Mouse (Mus musculus): ENCODE results near the gene Grwd1. TPM values are rescaled to one million over a fixed set of nuclear protein-coding genes. Genes with fewer than 3 reads are reported as not detected.
"Not testable (repeated sequence)": the region's sequence is repeated elsewhere in the genome, so short reads cannot be mapped to it uniquely, and the experiment has no call there.

The Grwd1 gene
- 10 to 100 TPM in 1 of 2 experiments, 1 to 10 TPM in 1; 8.6 to 12.5 TPM for total RNA-seq (2021)
- long read RNA-seq, experiment 1, transcript Grwd1-201 (7 exons, 1,898 nt): major isoform, 24 of 27 reads
- long read RNA-seq, experiment 1, partial matches to known transcripts: 1 of 27 reads
- long read RNA-seq, experiment 1, other reads (novel, unspliced or antisense): 1 of 27 reads
- long read RNA-seq, experiment 2, transcript Grwd1-201 (7 exons, 1,898 nt): major isoform, 19 of 21 reads
- long read RNA-seq, experiment 2, partial matches to known transcripts: 1 of 21 reads
- long read RNA-seq, experiment 2, other reads (novel, unspliced or antisense): 1 of 21 reads

DNA sequence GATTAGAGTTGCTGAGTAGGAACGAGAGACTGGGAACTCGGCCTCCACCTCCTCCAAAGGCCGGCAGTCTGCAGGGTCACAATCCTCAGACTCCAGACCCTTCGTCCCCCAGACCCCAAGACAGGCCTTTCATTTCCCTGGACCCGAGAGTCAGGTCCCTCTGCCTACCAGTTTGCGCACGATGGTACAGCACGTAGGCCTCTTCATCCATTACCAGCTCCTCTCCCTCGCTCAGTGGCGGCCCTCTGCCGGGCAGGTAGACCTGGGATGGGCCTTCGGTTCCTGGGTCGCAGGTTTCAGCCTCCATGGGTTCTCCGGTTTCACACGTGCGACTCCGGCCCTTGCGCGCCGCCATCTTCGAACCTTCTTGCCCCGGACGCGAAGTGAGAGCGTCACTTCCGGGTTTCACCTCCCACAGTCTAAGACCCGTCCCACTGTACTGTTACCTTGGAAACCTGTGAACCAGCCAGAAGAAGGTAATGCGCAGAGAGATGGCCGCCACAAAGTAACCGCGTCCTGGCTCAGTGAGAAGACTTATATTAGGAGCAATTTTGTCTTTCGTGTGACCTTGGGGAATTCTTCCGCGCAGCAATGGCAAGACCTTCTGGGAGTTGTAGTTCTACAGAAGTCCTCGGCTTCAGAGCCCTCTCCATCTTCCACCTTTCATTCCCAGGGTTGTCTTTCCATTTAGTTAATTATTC lies at the start of gene Grwd1:
TSS of gene Grwd1 (minus strand) at position 518 of the 701 bp plus-strand sequence.
- DNase-seq: peak; percentile 75 to 89
- intact Hi-C loops (cut with DNase I): loop anchor here (2.0 kb wide), 1 partner anchor 16 kb away; the partner anchor contains the start of gene Cyth2

DNA sequence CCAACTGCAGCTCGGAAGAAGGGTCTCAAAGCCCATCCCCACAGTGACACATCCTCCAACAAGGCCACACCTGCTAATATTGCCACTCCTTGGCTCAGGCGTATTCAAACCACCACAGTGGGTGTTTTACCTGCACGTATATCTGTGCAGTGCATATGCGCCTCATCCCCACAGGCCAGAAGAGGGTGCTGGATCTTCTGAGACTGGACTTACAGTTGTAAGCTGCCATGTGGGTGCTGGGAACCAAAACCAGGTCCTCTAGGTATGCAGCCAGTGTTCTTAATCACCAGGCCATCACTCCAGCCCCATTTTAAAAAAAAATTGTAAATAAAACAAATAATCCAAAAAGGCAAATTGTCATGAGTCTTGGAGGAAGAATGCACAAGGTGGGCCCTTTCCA lies 49.8 kb upstream of the Grwd1 start:
- DNase-seq: no peak
- intact Hi-C loops (cut with DNase I): no loop called here

DNA sequence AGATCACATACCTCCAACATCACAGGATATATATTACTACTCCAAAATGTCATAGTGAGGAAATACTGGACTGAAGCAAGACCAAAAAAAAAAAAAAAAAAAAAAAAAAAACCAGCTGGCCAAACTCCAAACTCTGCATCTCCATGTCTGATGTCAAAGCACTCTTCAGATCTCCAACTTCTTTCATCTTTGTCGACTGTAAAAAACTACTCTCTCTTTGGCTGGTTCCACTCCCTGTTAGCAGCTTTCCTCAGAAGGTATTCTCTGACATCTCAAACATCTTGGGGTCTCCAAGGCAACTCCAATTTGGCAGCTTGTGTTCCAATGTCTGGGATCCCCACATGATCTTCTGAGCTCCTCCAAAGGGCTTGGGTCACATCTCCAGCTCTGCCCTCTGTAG lies 47.5 kb upstream of the Grwd1 start, which contains the start of gene Grin2d:
TSS of gene Grin2d (minus strand) at position 101 of the 400 bp plus-strand sequence.
- DNase-seq; intact Hi-C loops (cut with DNase I): not testable (repeated sequence)

DNA sequence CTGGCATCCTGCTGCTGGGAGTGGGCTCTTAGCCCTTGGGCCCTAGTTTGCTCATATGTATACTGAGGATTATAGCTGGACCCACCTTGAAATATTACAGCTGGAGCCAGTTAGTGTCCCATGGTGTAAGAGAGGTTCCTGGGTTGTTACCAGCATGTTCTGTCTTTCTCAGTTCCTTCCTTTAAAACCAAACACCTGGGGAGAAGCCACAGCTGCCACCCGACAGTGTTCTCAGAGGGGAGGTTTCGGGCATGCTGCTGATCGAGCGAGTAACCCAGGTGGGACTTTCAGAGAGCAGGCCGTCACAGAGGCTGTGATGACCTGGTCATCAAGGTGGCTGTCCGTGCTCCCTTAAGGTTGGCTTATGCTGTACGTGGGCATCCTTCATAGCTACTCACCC lies 46.2 kb upstream of the Grwd1 start:
- no peak for DNase-seq
- intact Hi-C loops (cut with DNase I): no loop called here

DNA sequence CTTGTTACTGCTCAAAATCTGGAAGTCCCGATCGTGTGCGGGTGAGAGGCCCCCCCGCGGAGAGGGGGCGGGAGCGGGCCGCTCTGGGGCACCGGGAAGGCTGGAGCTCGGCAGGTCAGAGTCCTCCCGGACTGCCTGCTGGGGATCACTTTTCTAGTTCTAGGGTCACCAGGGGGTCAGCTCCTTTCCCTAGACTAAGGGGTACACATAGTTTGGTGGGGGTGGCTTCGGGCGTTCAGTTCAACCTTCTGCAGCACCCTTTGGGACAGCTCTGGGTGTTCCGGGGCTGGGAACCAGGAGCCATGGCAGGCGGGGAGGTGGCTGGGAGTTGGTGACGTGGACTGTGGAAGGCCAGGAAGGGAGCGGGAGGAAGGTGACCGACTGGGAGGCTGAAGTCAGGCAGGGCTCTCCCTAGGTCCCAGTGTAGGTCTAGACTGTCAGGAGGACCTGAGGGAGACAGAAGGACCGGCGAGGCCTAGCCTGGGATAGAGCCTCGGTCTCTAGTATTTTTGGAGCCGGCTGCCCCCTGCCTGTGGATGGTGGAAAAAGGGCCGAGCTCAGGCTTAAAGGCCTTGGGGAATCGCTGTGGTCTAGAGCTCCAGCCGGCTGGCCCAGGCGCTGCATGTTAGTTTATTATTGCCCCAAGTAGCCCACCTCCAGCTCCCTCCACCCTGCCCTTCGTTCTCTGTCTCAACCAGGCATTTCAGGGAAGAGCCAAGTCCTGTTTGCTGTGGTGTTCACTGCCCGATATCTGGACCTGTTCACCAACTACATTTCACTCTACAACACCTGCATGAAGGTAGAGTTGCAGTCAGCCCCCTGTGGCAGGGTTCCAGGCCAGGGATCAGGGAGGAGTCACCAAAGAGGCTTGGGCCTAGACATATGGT lies 42.6 kb upstream of the Grwd1 start:
- intact Hi-C loops (cut with DNase I): loop anchor here (2.0 to 5.0 kb wide), 4 partner anchors 23 to 134 kb away; partner anchors contain the start of genes Ccdc114, Syngr4 and Tmem143
- peak; percentile 65 to 71 for DNase-seq

DNA sequence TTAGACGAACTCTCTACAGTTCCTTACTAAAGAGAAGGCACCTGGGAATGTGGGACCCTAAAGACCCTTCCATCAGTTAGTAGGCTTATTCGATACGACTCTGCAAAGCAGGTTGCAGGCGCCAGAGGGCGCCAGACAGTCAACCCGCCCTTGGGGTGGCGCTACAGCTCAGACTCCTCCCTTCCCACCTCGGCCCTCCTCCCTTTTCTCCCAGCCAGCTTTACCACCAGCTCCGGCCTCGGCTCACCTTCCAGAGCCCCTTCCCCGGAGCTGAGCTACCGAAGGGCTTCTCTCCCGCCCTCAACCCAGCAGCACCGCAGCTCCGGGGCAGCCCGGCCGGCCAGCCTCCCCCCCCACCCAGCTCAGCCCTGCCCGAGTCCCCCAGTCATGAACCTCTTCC lies 41.9 kb upstream of the Grwd1 start, which contains the start of gene Kdelr1:
TSS of gene Kdelr1 (plus strand) at position 149 of the 400 bp plus-strand sequence.
- peak; percentile 92 to 94 for DNase-seq
- intact Hi-C loops (cut with DNase I): loop anchor here (2.0 to 5.0 kb wide), 4 partner anchors 24 to 135 kb away; partner anchors contain the start of genes Ccdc114, Syngr4 and Tmem143

DNA sequence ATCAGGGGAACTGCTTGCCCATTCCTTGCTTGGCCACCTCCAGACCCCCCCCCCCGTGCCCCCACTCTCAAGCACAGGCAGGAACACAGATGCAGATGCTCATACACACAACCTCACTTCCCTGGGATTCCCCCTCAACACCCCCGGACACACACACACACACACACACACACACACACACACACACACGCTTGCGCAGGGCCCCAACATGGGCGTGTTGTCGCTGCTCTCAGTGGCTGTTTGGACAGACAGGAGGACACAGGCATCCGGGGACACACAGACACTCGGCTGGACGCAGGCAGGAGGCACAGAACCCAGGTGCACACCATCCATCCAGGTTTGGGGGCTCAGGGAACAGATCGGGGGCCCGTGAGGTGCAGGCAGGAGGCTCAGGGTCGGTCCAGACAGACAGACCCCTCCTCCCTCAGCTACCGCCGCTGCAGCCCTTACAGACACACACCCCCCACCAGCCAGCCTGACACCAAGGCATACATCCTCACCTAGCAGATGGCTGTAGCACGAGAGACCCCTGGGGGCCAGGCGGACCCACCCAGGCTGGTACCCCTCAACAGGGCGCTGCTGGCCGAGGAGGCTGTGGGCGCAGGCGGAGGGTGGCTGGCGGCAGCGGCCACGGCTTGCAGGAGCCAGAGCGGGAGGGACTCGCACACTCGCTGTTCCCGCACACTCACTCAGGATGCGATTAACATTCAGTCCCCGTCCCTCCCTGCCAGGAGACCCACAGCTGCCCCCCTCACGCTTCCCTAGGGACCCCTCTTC lies 39.7 kb upstream of the Grwd1 start:
- DNase-seq: no peak
- intact Hi-C loops (cut with DNase I): loop anchor here (5.0 kb wide), 1 partner anchor 137 kb away; no protein-coding TSS in a partner anchor

DNA sequence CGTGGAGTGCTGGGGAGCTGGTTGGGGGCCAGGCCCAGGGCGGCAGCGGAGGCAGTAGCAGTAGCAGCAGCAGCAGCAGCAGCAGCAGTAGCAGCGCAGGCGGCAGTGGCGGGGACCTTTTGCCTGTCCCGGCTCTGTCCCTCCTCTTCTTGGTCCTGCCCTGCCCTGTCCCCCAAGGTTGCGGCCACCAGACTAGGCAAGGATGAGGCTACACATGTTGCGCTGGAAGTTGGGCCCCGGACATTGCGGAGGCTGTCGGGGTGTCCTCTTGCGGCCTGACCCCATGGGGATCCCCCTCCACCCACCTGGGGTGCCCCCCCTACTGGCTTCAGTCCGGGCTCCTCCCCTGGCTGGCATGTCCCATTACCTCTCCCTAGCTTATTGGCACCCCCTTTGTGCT lies 39.0 kb upstream of the Grwd1 start:
- peak in 1 of 2 experiments; percentile 32 for DNase-seq
- intact Hi-C loops (cut with DNase I): loop anchor here (5.0 kb wide), 1 partner anchor 138 kb away; no protein-coding TSS in a partner anchor

DNA sequence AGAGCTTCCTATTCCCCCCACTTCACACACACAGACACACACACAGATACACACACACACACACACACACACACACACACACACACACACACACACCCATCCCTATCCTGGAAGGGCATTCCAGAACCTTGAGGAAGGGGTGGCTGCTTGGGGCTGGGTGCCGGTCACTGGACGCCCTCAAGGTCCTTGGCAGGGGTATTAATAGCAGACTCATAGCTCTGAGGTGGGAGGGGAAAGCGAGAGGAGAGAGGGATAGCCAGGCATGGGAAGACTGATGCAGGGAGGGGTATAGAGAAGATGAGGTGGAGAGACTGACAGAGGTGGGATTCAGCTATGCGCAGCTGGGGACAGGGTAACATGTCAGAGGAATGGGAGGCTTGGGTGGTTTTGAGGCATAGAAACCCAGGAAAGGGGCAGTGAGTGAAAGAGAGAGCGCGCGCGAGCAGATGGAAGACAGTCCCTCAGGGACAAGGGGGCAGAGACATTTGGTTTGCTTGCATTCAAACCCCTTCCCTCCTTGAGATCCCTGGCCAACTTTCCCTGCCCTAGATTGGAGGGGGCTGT lies 38.4 kb upstream of the Grwd1 start:
- DNase-seq: peak in 1 of 2 experiments; percentile 35
- intact Hi-C loops (cut with DNase I): no loop called here

DNA sequence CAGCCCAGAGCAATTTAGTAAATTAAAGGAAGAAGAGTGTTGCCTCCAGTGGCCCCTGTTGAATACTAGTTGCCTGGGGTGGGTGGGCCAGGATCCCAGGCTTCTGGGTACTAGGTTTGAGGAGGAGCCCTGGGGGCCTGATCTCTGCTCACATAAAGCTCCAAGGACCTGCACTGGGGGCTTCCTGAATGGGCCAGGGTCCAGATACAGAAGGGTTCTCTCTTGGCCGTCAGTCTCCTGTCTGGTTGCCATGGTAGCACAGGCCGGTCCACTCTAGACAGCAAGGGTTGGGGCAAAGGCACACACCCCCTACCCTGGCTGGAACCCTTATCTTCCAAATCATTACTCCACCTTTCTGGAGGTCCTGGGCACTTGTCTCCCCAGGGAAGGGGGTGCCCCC lies 37.1 kb upstream of the Grwd1 start:
- no peak for DNase-seq
- intact Hi-C loops (cut with DNase I): no loop called here

DNA sequence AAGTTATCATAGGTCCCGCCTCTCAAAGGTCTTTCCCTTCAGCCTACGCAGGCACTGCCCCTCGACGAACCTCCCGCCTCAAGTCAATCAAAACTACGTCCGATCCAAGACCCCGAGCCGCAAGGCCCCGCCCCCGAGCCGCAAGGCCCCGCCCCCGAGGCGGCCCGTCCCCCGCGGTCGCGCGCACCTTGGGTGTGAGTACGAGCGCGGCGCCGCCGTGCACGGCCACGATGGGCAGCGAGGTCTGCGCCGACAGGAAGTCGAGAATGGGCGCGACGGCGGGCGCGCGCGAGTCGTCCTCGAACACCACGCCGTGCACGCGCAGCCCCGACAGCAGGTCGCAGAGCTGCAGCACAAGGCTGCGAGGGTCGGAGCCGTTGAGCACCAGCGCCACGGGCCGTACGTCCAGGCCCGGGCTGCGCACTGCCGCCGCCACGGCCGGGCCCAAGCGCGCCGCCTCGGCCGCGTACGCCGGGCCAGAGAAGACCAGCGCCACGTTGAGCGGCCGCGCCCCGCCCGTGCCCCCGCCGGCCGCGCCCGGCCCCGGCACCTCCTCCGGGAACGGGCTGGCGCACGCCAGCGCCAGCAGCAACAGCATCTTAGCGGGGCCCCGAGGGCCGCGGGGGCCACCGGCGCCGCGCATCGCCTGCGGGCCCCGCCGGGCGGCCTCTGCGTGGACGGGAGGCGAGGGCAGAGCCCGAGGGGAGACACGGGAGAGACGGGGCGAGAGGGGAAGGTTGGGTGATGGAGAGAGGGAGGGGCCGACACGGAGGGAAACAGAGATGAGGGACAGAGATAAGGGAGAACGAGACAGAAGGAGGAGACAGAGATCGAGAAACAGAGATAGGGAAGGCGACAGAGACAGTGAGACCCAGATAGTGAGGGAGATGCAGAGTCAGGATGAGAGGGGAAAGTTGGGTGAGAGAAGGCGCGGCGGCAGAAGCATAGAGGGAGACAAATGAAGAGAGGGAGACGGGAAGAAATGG lies 35.5 kb upstream of the Grwd1 start:
- intact Hi-C loops (cut with DNase I): no loop called here
- DNase-seq: peak; percentile 95 to 97

DNA sequence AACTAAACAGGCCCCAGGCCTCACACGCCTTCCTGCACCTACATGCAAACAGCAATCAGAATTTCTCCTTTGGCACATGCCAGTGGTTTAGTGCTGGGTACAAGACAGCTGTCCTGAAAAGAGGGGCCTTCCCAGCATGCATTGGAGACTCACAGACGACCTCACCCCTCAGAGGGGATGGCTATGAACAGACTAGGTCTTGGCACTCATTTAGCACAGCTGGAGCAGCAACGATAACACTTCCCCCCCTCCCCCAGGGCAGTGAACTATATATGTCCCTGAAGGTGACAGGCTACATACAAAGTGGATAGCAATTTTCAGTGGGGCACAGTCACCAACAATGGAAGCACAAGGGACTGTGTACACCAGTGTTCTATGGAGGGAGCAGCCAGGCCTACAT lies 33.7 kb upstream of the Grwd1 start:
- intact Hi-C loops (cut with DNase I): no loop called here

DNA sequence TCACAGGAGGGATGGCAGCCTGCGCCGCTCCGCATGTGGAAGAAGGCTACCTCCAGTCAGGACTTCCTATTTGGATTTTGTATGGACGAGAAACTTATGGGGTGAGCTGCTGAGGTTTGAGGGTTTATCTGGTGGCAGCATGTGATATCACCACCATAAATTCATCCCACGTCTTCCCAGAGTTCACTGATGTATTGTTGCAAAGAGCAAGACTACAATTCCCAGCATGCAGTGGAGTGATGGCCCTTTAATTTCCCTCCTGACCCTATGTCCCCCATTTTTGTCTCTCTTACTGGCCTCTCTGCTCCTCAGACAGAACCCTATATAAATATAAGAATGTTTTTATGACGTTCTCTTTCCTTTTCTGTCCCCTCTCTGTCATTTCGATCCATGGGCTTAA lies 32.1 kb upstream of the Grwd1 start:
- intact Hi-C loops (cut with DNase I): no loop called here
- no peak for DNase-seq

More for the DNA sequence above, 33.7 kb upstream of the Grwd1 start:
- DNase-seq: no peak

DNA sequence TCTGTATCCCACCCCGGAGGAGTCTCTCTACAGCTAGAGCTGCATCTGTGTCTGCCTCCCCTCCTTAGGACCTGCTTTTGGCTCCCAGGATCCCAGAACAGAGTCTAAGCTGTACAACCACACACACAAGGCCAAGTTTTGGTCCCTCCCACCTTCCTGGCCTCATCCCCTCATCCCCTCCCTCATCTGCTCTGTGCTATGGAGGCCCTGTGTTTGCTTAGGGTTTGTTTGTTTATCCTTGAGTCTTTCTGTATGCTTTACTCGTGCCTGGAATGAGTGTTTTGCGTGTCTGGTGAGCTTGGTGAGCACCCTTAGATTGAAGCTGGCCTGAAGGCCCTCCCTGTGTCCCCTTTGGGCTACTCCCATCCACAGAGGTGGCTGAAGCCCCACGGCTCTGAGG lies 28.3 kb upstream of the Grwd1 start:
- DNase-seq: no peak
- intact Hi-C loops (cut with DNase I): no loop called here

DNA sequence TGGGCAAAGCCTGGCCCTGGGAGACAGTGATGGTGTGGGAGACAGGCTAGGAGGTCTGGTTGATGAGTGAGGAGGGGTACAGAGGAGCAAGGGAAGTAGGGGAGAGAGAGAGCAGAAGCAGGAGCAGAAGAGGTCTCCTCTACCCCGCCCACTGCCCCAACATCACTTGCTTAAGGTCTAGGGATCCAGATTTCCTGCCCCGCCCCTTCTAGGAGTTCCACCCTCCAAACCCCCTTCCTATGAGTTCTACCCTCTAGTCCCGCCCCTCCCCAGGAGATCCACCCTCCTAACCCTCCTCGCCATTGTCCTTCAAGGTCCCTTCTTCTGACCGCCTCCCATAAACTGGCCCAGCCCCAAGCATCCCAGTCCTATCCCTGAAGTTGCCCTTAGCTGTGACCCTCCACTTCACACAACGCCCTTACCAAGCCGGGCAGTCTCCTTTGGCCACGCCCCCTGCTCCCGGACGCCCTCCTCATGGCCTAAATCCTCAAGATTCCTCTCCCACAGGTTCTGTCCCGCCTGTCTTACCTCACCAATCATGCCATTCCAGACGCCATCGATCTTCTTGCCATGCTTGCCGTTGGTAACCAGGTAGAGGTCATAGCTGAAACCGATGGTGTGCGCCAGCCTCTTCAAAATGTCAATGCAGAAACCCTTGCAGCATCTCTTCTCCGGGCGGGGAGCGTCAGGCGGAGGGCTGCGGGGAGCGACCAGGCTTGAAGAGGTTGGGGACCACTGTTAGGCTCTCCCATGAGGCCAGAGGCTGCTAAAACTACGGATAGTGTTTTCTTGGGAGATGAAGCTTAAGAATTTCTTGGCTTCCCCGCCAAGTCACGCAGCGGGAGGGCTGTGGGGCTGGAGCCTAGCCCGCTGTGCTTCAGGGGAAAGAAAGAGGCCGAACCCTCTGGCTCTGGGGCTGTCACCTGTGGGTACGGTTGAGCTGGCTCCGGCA lies 26.5 kb upstream of the Grwd1 start:
- DNase-seq: no peak
- intact Hi-C loops (cut with DNase I): no loop called here

DNA sequence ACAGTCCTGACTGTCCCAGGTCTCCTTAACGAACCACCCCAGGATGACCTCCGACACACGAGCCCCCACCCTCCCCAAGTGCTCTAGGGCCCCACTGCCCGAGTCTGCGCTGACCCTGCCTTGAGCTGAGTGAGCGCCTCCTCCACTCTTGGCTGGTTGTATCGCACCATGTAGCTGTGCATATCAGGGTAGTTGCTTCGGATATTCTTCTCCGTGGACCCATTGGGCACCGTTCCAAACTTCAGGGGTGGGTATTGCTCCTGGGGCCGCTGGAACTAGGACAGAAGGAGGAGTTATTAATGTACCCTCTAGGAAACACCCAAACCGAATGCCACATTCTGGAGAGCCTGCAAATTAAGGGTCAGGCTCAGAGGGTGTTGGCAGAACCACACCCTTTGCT lies 22.3 kb upstream of the Grwd1 start:
- intact Hi-C loops (cut with DNase I): no loop called here
- no peak for DNase-seq

DNA sequence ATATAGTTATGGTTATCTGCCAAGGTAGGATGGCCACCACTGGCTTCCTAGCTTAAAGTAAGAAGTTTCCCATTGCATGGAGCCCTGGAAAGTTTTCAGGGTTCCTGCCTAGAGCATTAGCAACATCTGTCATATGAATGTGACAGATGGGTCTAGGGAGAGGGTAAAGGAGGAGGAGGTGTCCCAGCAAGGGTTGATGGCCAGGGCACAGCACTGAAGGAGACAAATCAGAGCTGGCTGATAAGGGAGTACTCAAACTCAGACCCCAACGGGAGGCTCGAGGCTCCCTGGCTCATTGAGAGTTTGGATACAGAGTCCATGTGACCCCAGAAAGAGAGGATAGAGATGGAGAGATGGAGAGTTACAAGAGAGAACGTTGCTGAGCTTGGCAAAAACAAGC lies 19.9 kb upstream of the Grwd1 start:
- DNase-seq: no peak
- intact Hi-C loops (cut with DNase I): no loop called here
